Mouse (Mus musculus) lung, adult 2 months (tissue): ENCODE measurements around the gene Imp3.

Source experiments
- CTCF ChIP-seq: fragments of 200-500 bp; IDR thresholded peaks from 2 replicates; pipeline ENCODE4 v1.5.1; 2011; ENCODE audit warnings: mild to moderate bottlenecking, low read length, control low read depth; ENCODE audit not compliant: insufficient read depth
- POLR2A ChIP-seq: fragments of 200-500 bp; IDR thresholded peaks from 2 replicates; pipeline ENCODE4 v1.6.1; 2011; ENCODE audit warnings: low read depth, mild to moderate bottlenecking, control low read depth, low read length, borderline replicate concordance; ENCODE audit errors: extremely low read depth

- no peak for TF ChIP-seq CTCF
- no peak for TF ChIP-seq POLR2A
These were observed 46.6 kb upstream of the Imp3 start for GRCm38 (mm10) chr9:56890522-56891250.
